ENCODE assay signal across 29 mouse cellular contexts in the genomic region with DNA sequence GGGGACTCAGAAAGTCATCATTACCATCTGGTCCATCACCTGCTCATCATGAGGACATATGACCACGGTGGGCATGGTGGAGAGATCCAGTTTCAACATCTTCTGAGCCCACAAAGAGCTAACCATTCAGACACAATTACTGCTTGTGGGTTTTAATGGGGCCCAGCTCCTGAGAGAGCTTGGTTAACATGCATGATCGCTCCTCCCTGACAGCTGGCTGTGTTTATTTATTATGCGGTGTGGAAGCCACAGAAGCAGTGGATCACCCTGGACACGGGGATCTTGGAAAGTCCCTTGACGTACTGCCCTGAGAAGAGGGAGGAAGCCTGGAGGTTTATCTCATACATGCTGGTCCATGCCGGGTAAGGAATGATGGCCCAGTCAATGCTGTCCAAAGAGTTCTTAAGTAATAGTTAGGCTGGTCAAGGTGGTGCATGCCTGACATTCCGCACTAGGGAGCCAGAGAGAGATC. TPM values are rescaled to one million over a fixed set of nuclear protein-coding genes. Genes with fewer than 3 reads are reported as not detected.
DNase-seq lines count a peak whose midpoint lies in the region; ATAC-seq and TF ChIP-seq lines count a peak whose summit lies in the region.
"Had no signal": no experiment of that assay in that cellular context is flagged by ENCODE, and none has a peak within 500 bp of the region (broad histone marks: within the 10 kb centered on the region; RNA-seq: fewer than 3 reads in every experiment).

No protein-coding gene starts in this region.

- no peak for TF ChIP-seq POLR2A in CH12.LX (IDR thresholded peaks at IDR 0.05; ENCODE audit: low read depth, low read length)
- no peak for TF ChIP-seq POLR2A in myocyte (IDR thresholded peaks at IDR 0.05; ENCODE audit: insufficient read length, low read depth)

- H3K27me3 ChIP-seq in kidney, embryonic 16.5 days (ENCODE audit: insufficient read depth, low read length) = no peaks in the 10 kb centered on the region
- H3K27me3 ChIP-seq in CH12.LX (replicated peaks) = peaks cover 15% of the 10 kb centered on the region
- H3K27me3 ChIP-seq in myocyte (ENCODE audit: control insufficient read depth, insufficient read depth, insufficient read length) = no peaks in the 10 kb centered on the region
- no peaks in the 10 kb centered on the region for H3K27me3 ChIP-seq in lung, postnatal 0 days (replicated peaks; ENCODE audit: insufficient read depth, low read length)
- H3K27me3 ChIP-seq: forebrain, embryonic 15.5 days; heart, embryonic 12.5 days; hindbrain, embryonic 13.5 days; midbrain, embryonic 13.5 days; neural tube, embryonic 12.5 days had no signal

- WGBS in kidney, embryonic 16.5 days = 30% methylated on average over 7 of the region's 7 CpGs
- WGBS in lung, postnatal 0 days = 42% methylated on average over 7 of the region's 7 CpGs

- H3ac ChIP-seq in myocyte (ENCODE audit: control insufficient read depth, insufficient read length) = no peak overlapping the region

- in situ Hi-C loops in CH12.LX (cut with MboI; ENCODE audit: low pct_ligation_motif_present, low pct_unique_long_range_greater_than_20kb, low sequenced_read_pairs) = no loop called here

- H3K79me2 ChIP-seq in CH12.LX (replicated peaks; ENCODE audit: control insufficient read depth, extremely low read depth, insufficient read depth, poor library complexity, severe bottlenecking) = no peaks in the 10 kb centered on the region
- H3K79me2 ChIP-seq in myocyte (ENCODE audit: control insufficient read depth, insufficient read depth) = no peaks in the 10 kb centered on the region

- TF ChIP-seq CTCF in CH12.LX (conservative IDR thresholded peaks at IDR 0.05 in 1 of 2, IDR thresholded peaks at IDR 0.05 in 1 of 2; ENCODE audit: low read depth in 2 of 2, low read length in 2 of 2) = no peak
- no peak for TF ChIP-seq CTCF in lung, postnatal 0 days (IDR thresholded peaks at IDR 0.05)

- no peak for TF ChIP-seq RAD21 in CH12.LX (IDR thresholded peaks at IDR 0.05; ENCODE audit: low read depth, low read length)

- no peak for TF ChIP-seq EP300 in CH12.LX (IDR thresholded peaks at IDR 0.05; ENCODE audit: low read length)
- TF ChIP-seq EP300 in lung, postnatal 0 days (IDR thresholded peaks at IDR 0.05) = no peak

- H3K4me1 ChIP-seq in kidney, embryonic 16.5 days (ENCODE audit: insufficient read depth, low read length) = peaks cover 4% of the 10 kb centered on the region; the same call in 1 of the 2 replicates
- peaks cover 0 to 8% of the 10 kb centered on the region in 2 experiments; a peak in 3 of 4 replicates for H3K4me1 ChIP-seq in CH12.LX (ENCODE audit: control insufficient read depth in 1 of 2, insufficient read depth in 2 of 2)
- no peaks in the 10 kb centered on the region for H3K4me1 ChIP-seq in lung, postnatal 0 days (ENCODE audit: insufficient read depth, low read depth, low read length)
- H3K4me1 ChIP-seq: hindbrain, embryonic 13.5 days had no signal

- H3K36me3 ChIP-seq in kidney, embryonic 16.5 days (ENCODE audit: insufficient read depth, low read length) = no peaks in the 10 kb centered on the region
- H3K36me3 ChIP-seq in CH12.LX (replicated peaks in 1 of 2; ENCODE audit: control insufficient read depth in 1 of 2, insufficient read depth in 1 of 2, low read length in 1 of 2) (no peaks in the 10 kb centered on the region), myocyte (ENCODE audit: control insufficient read depth, insufficient read depth) (no peaks in the 10 kb centered on the region)
- H3K36me3 ChIP-seq in lung, postnatal 0 days (ENCODE audit: insufficient read depth, low read length) = no peaks in the 10 kb centered on the region
- H3K36me3 ChIP-seq: forebrain, embryonic 15.5 days; heart, embryonic 12.5 days; hindbrain, embryonic 13.5 days; midbrain, embryonic 13.5 days; neural tube, embryonic 12.5 days had no signal

- ATAC-seq in kidney, embryonic 16.5 days (ENCODE audit: low FRiP score, low TSS enrichment) = peak; percentile 90
- no peak for ATAC-seq in lung, postnatal 0 days
- ATAC-seq: forebrain, embryonic 15.5 days; midbrain, embryonic 13.5 days had no signal

- H3K4me3 ChIP-seq in kidney, embryonic 16.5 days (ENCODE audit: low read length) = no peak overlapping the region
- H3K4me3 ChIP-seq in CH12.LX (replicated peaks in 1 of 3; ENCODE audit: low read depth in 2 of 3, low read length in 2 of 3, poor library complexity in 1 of 3) = no peak overlapping the region
- no peak overlapping the region for H3K4me3 ChIP-seq in myocyte
- H3K4me3 ChIP-seq in lung, postnatal 0 days (ENCODE audit: low read depth, low read length) = no peak overlapping the region
- H3K4me3 ChIP-seq: forebrain, embryonic 15.5 days; heart, embryonic 12.5 days; hindbrain, embryonic 13.5 days; layer of hippocampus, adult 2 months; midbrain, embryonic 13.5 days; neural tube, embryonic 12.5 days had no signal

- H3K27ac ChIP-seq in kidney, embryonic 16.5 days (ENCODE audit: low read length) = peak overlapping the region; percentile 34
- no peak overlapping the region for H3K27ac ChIP-seq in CH12.LX (ENCODE audit: insufficient read depth, low read depth)
- H3K27ac ChIP-seq in lung, postnatal 0 days (ENCODE audit: low read length) = no peak overlapping the region
- H3K27ac ChIP-seq: forebrain, embryonic 15.5 days; hindbrain, embryonic 13.5 days; layer of hippocampus, adult 2 months; midbrain, embryonic 13.5 days; neural tube, embryonic 12.5 days had no signal

- H3K9ac ChIP-seq in kidney, embryonic 16.5 days (replicated peaks; ENCODE audit: low read length) = no peak overlapping the region
- no peak overlapping the region for H3K9ac ChIP-seq in CH12.LX (ENCODE audit: insufficient read depth, low read depth)
- no peak overlapping the region for H3K9ac ChIP-seq in lung, postnatal 0 days (replicated peaks; ENCODE audit: low read depth)
- H3K9ac ChIP-seq: forebrain, embryonic 15.5 days; heart, embryonic 12.5 days; hindbrain, embryonic 13.5 days; midbrain, embryonic 13.5 days; neural tube, embryonic 12.5 days had no signal

- no peaks in the 10 kb centered on the region for H3K9me3 ChIP-seq in kidney, embryonic 16.5 days (ENCODE audit: low read length)
- H3K9me3 ChIP-seq in CH12.LX (replicated peaks; ENCODE audit: low read length) = no peaks in the 10 kb centered on the region
- no peaks in the 10 kb centered on the region for H3K9me3 ChIP-seq in lung, postnatal 0 days (ENCODE audit: low read length)
- H3K9me3 ChIP-seq: forebrain, embryonic 15.5 days; heart, embryonic 12.5 days; hindbrain, embryonic 13.5 days; midbrain, embryonic 13.5 days; neural tube, embryonic 12.5 days had no signal

- dilution Hi-C loops in CH12.LX (cut with MboI; ENCODE audit: extremely low pct_ligation_motif_present, extremely low pct_unique_long_range_greater_than_20kb, low sequenced_read_pairs) = no loop called here

- H3K4me2 ChIP-seq in kidney, embryonic 16.5 days (replicated peaks; ENCODE audit: low read depth, low read length) = no peak overlapping the region
- no peak overlapping the region for H3K4me2 ChIP-seq in CH12.LX (ENCODE audit: insufficient read depth, low read depth, poor library complexity, severe bottlenecking)
- peak overlapping the region; percentile 26 for H3K4me2 ChIP-seq in myocyte (ENCODE audit: low read depth)
- no peak overlapping the region for H3K4me2 ChIP-seq in lung, postnatal 0 days (replicated peaks; ENCODE audit: low read depth, low read length)
- H3K4me2 ChIP-seq: forebrain, embryonic 15.5 days; heart, embryonic 12.5 days; hindbrain, embryonic 13.5 days; midbrain, embryonic 13.5 days; neural tube, embryonic 12.5 days had no signal

- DNase-seq in embryo, embryonic 10.5 days (ENCODE audit: low spot score) = peak; percentile 14
- no peak for DNase-seq in embryo, embryonic 11 days
- DNase-seq in kidney, postnatal 25 days = no peak
- peak; percentile 17 for DNase-seq in CH12.LX (ENCODE audit: extremely low read depth)
- no peak for DNase-seq in lung, postnatal 0 days (ENCODE audit: low spot score)
- DNase-seq in testis, postnatal 14 days (ENCODE audit: low spot score) = no peak
- DNase-seq: adrenal gland, postnatal 14 days; cerebellum, adult 9-10 months; gastrocnemius, postnatal 14 days; heart, adult 11 months; heart, postnatal 14 days; kidney, adult 11 months; thymus, postnatal 25 days had no signal

TF ChIP-seq in CH12.LX, 34 proteins besides CTCF, POLR2A, EP300 and RAD21:
- no peak for TF ChIP-seq TCF12 (IDR thresholded peaks at IDR 0.05; ENCODE audit: low read depth, low read length)

TF ChIP-seq in myocyte, 11 proteins besides CTCF, POLR2A, EP300 and RAD21:
- no peak for TF ChIP-seq REST (IDR thresholded peaks at IDR 0.05; ENCODE audit: insufficient read depth, insufficient read length)
- peak; percentile 72 for TF ChIP-seq USF1 (IDR thresholded peaks at IDR 0.05; ENCODE audit: low read depth)
- TF ChIP-seq TCF12 (IDR thresholded peaks at IDR 0.05; ENCODE audit: insufficient read depth, poor library complexity, severe bottlenecking) = peak; percentile 77
- TF ChIP-seq POLR2AphosphoS2 (IDR thresholded peaks at IDR 0.05; ENCODE audit: insufficient read length, low read depth) = no peak
- peak; percentile 8 to 78 (median 73) for TF ChIP-seq MYOD1 (IDR thresholded peaks at IDR 0.05; ENCODE audit: control insufficient read depth in 1 of 3, insufficient read length in 2 of 3, low read depth in 2 of 3)
- peak; percentile 3 for TF ChIP-seq MAX (IDR thresholded peaks at IDR 0.05; ENCODE audit: low read depth)
- TF ChIP-seq SRF (IDR thresholded peaks at IDR 0.05; ENCODE audit: control insufficient read depth, insufficient read length, low read depth) = no peak
- peak; percentile 48; the same call in 1 of the 2 replicates for TF ChIP-seq CEBPB (IDR thresholded peaks at IDR 0.05; ENCODE audit: insufficient read depth, poor library complexity, severe bottlenecking)
- TF ChIP-seq E2F4 (IDR thresholded peaks at IDR 0.05; ENCODE audit: insufficient read depth) = no peak
- peak; percentile 50 for TF ChIP-seq TCF3 (IDR thresholded peaks at IDR 0.05; ENCODE audit: insufficient read length, low read depth)
- peak in 2 of 3 experiments; percentile 87 to 94 for TF ChIP-seq MYOG (IDR thresholded peaks at IDR 0.05; ENCODE audit: control insufficient read depth in 1 of 3, insufficient read depth in 1 of 3, insufficient read length in 2 of 3, low read depth in 2 of 3)

RNA-seq across cellular contexts. Expression of gene Rhbdl2, which starts 26.4 kb away (rescaled TPM):
- polyA plus RNA-seq in kidney, embryonic 16.5 days (2015; fragmentation: Nextera tagmentation; extraction: Ambion mirVana) = 6.8 and 7.2 TPM in 2 replicates
- total RNA-seq in CH12.LX (2012; rRNA removed) (not detected in 2 replicates), CH12.LX (2014; rRNA removed) (not detected in 2 replicates)
- polyA plus RNA-seq in CH12.LX (2012; ENCODE audit: insufficient read length, low read depth) (not detected in 2 replicates), myocyte (2012; fragmentation: generic; extraction: Trizol) (2.7 TPM)
- 0.25 and 0.35 TPM in 2 replicates for polyA plus RNA-seq in lung, postnatal 0 days (2015; fragmentation: Nextera tagmentation; extraction: Ambion mirVana)
- total RNA-seq: megakaryocyte progenitor cell, adult 5-6 weeks; MEL had no signal
- polyA plus RNA-seq: liver, adult 2 months had no signal

RNA-seq across cellular contexts. Expression of gene 4933427I04Rik, which starts 45.4 kb away (rescaled TPM):
- 0.09 TPM in 1 of 2 replicates, not detected in the other for polyA plus RNA-seq in kidney, embryonic 16.5 days (2015; fragmentation: Nextera tagmentation; extraction: Ambion mirVana)
- total RNA-seq in CH12.LX (2012; rRNA removed) = not detected in 2 replicates
- not detected in 2 replicates for total RNA-seq in CH12.LX (2014; rRNA removed)
- polyA plus RNA-seq in CH12.LX (2012; ENCODE audit: insufficient read length, low read depth) = not detected in 2 replicates
- not detected for polyA plus RNA-seq in myocyte (2012; fragmentation: generic; extraction: Trizol)
- 0.10 TPM in 1 of 2 replicates, not detected in the other for polyA plus RNA-seq in lung, postnatal 0 days (2015; fragmentation: Nextera tagmentation; extraction: Ambion mirVana)
- total RNA-seq: adrenal gland, postnatal 14 days; gastrocnemius, postnatal 14 days; heart, postnatal 14 days; layer of hippocampus, adult 2 months; layer of hippocampus, postnatal 25 days; liver, adult 2 months; megakaryocyte progenitor cell, adult 5-6 weeks; MEL had no signal
- polyA plus RNA-seq: cortical plate, adult 2 months; heart, embryonic 12.5 days; limb, embryonic 11.5 days; liver, adult 2 months; liver, embryonic 16.5 days; lung, embryonic 16.5 days had no signal

Comparison
In these comparisons a context has a peak if more than half of its experiments do, and no peak if none do; other contexts are left out.
1. DNase-seq: peak in embryo, embryonic 10.5 days (single experiment) and CH12.LX (single experiment); none in embryo, embryonic 11 days (single experiment), kidney, postnatal 25 days (0 of 2), lung, postnatal 0 days (single experiment) and testis, postnatal 14 days (single experiment).